Mouse (Mus musculus): ENCODE data around the gene Hoxc11.

Gene Hoxc11

DNA sequence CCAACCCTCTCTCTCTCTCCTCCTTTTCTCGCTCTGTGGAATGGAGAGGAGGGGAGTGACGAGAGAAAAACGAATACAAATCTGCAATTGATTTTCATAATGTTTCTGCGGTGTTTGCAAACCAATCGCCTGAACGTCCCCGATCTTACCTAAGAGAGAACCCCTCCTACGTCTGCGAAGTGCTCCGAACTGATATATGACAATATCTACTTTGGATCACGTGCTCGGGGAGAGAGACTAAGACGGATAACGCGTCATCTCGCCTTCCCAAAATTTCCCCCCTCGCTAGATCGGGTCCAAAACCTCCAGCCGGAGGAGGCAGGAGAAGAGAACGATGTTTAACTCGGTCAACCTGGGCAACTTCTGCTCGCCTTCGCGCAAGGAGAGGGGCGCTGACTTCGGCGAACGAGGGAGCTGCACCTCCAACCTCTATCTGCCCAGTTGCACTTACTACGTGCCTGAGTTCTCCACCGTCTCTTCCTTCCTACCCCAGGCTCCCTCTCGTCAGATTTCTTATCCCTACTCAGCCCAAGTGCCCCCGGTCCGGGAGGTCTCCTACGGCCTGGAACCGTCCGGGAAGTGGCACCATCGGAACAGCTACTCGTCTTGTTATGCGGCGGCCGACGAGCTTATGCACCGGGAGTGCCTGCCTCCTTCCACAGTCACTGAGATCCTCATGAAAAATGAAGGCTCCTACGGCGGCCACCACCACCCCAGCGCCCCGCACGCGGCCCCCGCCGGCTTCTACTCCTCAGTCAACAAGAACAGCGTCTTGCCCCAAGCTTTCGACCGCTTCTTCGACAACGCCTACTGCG, at the start of gene Hoxc11:
Gene Hoxc11 (plus strand): TSS at position 236 of the 815 bp plus-strand sequence.
- no peak for DNase-seq

- no peak for DNase-seq
Observed at GRCm38 (mm10) chr15:102904946-102905345, 49.3 kb upstream of the Hoxc11 start.

DNA sequence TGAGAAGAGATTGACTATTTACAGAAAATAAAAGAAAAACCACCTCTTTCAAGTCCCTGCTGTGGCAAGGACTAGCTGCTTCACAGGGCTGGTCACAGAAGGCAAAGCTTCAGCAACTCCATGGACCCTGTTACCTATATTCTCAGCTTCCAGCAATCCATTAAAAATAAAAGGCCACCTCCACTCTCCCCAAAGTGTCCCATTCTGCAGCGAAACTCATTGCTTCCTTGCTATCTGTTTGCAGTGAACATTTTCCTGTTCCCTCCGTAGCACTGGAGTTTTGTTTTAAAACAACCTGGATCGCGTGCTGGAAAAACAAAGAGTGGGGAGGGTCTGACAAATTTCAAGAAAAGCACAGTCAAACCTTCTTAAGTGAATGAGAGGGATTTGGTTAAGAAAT, 44.7 kb upstream of the Hoxc11 start:
- no peak for DNase-seq

- DNase-seq = no peak
Observed at GRCm38 (mm10) chr15:102910038-102910437, 44.2 kb upstream of the Hoxc11 start.

- no peak for DNase-seq
Observed at GRCm38 (mm10) chr15:102910496-102911095, 43.6 kb upstream of the Hoxc11 start.

GRCm38 (mm10) chr15:102913038-102913585, 41.1 kb upstream of the Hoxc11 start:
- no peak for DNase-seq

DNA sequence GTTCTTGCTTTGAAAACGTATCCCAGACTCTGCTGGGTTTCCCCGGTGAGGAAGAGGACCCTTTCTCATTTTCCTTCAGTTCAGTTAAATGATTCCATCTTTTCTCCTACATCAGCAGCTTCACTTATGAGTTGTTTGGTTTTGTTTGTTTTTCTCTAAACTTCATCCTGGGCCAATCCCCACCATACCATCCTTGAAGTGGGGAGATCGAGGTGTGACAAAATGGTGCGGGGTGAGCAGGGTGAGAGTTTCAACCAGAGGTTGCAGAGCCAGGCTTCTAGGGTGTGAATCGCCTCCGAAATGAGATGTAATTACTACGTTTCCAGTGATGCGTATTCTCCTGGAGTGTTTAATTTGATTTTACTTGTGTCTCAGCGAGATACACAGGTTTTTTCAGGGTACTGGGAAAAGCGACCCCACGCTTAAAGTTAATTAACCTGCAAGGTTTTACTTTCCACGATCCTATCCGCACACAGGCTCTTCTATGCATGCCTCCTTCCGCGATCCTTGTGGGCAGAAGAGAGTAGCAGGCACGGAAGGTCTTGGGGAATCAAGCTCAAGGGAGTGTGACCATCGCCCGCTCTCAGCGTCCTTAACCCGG, 36.2 kb upstream of the Hoxc11 start:
- no peak for DNase-seq

- DNase-seq = no peak
Observed at GRCm38 (mm10) chr15:102918611-102919265, 35.5 kb upstream of the Hoxc11 start.

DNA sequence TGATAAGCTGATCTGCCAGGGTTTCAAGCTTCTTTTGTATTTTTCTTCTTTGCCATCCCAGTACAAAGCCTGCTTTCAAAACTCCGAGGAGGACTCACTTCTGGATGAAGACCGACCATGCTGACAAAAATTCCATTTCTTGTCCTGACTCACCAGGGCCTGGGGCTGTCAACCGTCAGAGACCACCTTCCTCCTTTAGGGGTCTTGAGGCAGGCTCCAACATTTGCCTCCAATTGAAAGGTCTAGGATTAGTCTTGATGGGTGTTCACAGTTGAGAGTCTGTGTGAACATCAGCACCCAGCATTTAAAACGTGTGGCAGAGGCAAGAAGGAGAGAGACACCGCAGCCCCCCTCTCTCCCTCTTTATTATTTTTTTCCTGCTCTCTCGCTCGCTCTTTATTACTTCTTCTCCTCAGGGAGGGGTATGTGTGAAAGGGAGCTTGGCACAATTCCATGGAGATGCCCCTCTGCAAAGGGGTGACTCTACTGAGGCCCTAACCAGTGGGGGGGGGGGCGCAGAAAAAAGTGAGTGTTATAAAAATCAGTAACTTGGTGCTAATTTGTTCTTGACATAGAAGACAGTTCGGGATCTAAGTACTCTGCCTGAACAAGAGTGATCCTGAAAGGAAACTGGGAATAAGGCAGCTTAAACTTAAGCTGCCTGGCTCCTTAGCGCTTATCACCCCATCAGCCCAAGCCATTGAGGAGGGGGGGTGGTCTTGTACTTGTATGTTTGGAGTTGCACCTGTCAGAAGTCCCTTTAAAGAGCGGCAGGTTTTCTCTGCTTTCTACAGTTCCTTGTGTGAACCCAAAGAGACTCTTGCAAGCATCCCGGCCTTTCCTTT, 34.7 kb upstream of the Hoxc11 start:
- no peak for DNase-seq

DNA sequence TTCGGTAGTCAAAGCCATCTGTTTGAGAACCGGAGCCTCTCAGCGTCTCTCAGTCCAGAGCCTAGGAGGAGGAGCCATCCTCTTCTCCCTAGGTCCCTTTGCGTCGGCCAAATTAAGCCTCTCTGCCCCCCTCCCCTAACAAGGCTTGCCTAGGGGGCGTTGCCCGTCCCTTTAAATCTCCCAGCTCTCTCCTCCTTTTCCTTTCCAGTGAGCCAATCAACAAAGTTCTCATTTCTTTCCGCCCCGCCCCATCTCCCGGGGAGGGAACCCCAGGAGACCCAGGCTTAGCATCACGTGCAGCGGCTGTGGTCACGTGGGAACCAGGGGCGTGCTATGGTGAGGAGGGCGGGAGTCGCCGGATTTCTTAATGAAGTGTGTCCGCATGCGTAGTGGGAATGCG, 33.6 kb upstream of the Hoxc11 start:
- no peak for DNase-seq

GRCm38 (mm10) chr15:102921053-102922011, 32.9 kb upstream of the Hoxc11 start, which contains the start of gene Hoxc13:
Hoxc13 (plus strand) TSS chr15:102921103.
- no peak for DNase-seq

DNA sequence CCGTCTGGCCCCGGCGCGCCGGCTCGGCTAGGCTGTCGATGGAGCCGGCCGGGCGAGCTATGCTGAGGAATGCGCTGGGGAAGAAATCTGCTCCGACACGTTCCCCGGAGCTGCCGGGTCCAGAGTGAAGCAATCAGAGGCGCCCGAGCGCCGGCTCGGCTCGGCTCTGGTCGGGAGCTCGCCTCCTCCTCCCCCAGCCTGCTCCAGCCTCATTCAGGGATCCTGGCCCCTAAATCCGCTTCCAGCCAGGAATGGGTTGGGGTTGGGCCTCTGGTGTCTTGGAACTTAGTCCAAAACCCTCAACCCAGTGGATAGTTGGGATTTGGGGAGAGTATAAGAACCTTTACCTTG, 32.2 kb upstream of the Hoxc11 start:
- no peak for DNase-seq

DNA sequence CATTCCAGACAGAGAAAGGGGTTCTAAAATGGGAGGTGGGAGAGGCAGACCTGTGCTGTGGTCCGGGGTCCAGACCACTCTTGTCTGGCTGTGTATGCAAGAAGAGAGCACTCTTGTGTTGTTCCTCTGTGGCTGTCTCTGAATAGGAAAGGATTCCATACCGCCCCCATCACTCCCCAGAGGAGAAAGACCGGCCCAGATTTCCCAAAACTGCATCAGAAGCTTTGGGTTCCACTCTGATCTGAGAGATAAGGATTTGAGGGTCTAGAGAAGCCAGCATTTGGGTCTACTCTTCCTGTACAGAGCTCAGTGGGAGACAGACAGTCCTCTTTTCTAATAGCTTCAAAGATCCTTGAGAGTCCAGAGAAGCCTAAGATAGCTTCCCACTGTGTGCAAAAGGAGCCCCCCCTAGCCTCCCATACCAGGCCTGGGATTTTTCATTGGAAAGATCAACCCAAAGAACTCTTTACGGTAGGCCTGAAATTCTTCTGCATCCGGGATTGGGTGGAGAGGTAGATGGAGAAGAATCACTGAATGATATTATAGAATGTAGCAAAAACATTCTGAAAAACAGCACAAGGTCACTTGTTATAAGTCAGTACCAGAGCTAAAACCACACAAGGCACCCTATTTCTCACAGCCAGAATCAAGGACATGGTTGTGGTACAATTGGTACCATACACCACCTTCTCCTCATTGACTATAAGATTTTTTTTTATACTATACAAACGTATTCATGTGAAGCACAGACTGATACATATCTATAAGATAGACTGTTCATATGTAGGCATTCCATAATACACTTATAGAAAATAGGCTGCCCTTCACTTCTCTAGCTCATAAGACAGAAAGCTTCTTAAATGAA, 31.4 kb upstream of the Hoxc11 start:
- no peak for DNase-seq

DNA sequence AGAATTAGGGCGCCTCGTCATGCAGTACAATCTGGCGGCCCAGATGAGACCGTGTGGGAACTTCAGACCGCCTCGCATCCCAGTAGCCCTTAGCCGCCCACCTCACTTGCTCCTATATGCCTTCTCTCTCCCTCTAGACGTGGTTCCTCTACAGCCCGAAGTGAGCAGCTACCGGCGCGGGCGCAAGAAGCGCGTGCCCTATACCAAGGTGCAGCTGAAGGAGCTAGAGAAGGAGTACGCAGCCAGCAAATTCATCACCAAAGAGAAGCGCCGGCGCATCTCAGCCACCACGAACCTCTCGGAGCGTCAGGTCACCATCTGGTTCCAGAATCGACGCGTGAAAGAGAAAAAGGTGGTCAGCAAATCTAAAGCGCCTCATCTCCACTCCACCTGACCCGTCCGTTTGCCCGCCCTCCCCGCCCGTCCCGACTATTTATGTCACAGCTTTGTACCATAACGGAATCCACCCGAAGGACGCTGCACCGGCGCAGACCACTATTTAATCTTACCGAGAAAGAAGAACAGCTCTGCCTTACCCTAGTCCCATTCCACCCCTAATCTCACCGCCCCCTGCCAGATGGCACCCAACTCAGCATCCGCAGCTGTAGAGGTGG, 27.1 kb upstream of the Hoxc11 start:
- no peak for DNase-seq

- DNase-seq = no peak
Observed at GRCm38 (mm10) chr15:102931706-102932358, 22.4 kb upstream of the Hoxc11 start.

DNA sequence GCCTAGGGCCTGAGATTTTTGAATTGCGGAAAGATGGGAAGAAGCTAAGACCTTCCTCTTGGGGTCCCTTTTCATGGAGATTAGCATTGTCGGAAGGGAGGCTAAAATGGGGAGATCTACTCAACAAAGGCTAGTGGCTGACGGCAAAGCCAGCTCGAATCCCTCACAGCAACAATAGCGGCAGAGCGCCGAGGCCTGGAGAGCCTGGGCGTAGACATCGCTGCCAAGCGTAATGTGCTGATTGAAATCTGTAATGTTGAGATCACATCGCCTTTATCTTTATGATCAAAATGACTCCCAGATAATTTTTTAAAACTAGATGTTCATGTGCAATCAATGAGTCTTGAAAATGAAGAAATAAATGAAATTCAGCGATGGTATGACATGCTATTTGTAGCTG, 19.8 kb upstream of the Hoxc11 start:
- DNase-seq = no peak

DNA sequence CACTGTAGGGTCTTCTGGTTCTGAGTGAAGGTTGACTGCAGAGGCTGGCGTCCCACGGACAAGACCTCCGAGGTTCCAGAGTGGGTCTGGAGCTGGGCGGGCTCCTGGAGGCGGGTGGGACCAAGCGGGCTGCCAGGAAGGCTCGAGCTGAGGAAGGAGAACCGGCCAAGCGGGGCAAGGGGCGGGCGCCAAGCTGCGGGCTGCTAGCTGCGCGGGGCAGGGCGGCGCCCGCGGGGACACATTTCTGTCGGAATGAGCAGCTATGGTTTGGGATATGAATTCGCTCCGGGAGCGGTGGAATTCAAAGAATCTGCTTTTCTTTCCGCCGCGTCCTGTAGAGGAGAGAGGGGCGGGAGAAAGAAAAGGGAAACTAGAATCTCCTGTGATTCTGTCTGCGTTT, 19.3 kb upstream of the Hoxc11 start:
- DNase-seq = no peak

GRCm38 (mm10) chr15:102936279-102936972, 17.8 kb upstream of the Hoxc11 start, which contains the start of gene Hoxc12:
Hoxc12 (plus strand) TSS chr15:102936757.
- DNase-seq = no peak
